Mouse (Mus musculus) ES-CJ7 (cell line): Measurements from ENCODE around the gene Hirip3.

ENCODE experiments used
- DNase-seq: peaks from one replicate; pipeline ENCODE4 v3.0.0; 2011; ENCODE audit warnings: low read depth, low spot score

Hirip3 gene

DNA sequence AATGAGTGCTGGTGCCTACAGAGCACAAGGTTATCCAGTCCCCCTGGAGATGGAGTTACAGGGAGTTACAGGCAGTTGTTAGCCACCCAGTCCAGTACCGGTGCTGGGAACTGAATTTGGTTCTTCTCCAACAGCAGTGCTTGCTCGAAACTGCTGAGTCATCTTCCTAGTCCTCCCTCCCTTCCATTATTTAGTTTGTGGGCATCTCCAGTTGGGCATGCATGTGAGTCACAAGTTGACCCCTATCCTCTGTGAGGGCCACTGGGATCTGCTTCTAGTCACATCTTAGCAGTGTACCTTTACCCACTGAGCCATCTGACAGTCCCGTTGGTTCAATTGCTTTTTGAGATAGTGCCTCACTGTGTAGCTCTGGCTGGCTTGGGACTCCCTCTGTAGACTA lies 43.8 kb downstream of the Hirip3 start:
- DNase-seq, result no peak

DNA sequence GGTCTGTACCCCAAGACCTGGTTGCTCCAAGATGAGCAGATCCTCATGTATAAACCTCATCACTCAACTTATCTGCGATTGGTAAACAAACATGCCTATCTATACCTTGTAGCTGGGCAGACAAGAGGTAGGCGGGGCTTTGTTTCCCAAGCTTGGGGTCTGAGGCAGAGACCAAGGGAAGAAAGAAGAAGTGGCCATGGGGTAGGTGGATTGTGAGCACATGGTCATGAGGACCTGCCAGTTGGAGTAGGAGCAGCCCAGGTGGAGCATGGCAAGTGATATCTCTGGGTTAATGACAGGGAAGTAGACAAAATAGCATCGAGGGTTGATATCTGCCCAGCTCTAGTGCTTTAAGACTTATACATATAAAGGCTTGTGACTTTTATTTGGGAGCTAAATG lies 53.1 kb downstream of the Hirip3 start:
- no peak for DNase-seq
